Mouse (Mus musculus) CH12.LX (cell line): ENCODE measurements at regions not wholly inside any gene's neighbourhood (a gene's known extent, or its start where the extent isn't known, plus 50 kb on each side); places are given as distances from the start of the nearest gene placed in this dataset.

Experiments
- CTCF ChIP-seq, 2 experiments: IDR thresholded peaks in 1 of 2; conservative IDR thresholded peaks in 1 of 2; 2 replicates each; pipeline ENCODE4 v1.5.1; 2011 to 2012; ENCODE audit warnings: low read depth in 2 of 2, low read length in 2 of 2, improper control_type of control experiment in 1 of 2, inconsistent platforms in 1 of 2, mild to moderate bottlenecking in 1 of 2, moderate library complexity in 1 of 2
- EP300 ChIP-seq: IDR thresholded peaks from 2 replicates; pipeline ENCODE4 v1.6.1; 2011; ENCODE audit warnings: low read length, improper control_type of control experiment
- JUND ChIP-seq: conservative IDR thresholded peaks from 2 replicates; pipeline ENCODE4 v1.6.1; 2011; ENCODE audit warnings: low read depth, low read length, improper control_type of control experiment
- KAT2A ChIP-seq: IDR thresholded peaks from 2 replicates; pipeline ENCODE4 v1.6.1; 2012; ENCODE audit warnings: low read length, improper control_type of control experiment, inconsistent platforms; ENCODE audit not compliant: insufficient replicate concordance
- MEF2A ChIP-seq: IDR thresholded peaks from 2 replicates; pipeline ENCODE4 v1.6.1; 2014; ENCODE audit warnings: low read depth, mild to moderate bottlenecking, inconsistent platforms, low read length, improper control_type of control experiment, borderline replicate concordance
- MXI1 ChIP-seq: IDR thresholded peaks from 2 replicates; pipeline ENCODE4 v1.6.1; 2011; ENCODE audit warnings: mild to moderate bottlenecking, low read depth, low read length, improper control_type of control experiment
- MYC ChIP-seq: IDR thresholded peaks from 2 replicates; pipeline ENCODE4 v1.6.1; 2011; ENCODE audit warnings: low read depth, mild to moderate bottlenecking, improper control_type of control experiment, low read length
- NRF1 ChIP-seq: IDR thresholded peaks from 2 replicates; pipeline ENCODE4 v1.6.1; 2014; ENCODE audit warnings: low read depth, mild to moderate bottlenecking, inconsistent platforms, low read length, improper control_type of control experiment, moderate library complexity
- PAX5 ChIP-seq: IDR thresholded peaks from 2 replicates; pipeline ENCODE4 v1.6.1; 2012; ENCODE audit warnings: low read length, inconsistent platforms, mixed read lengths
- POLR2A ChIP-seq: IDR thresholded peaks from 2 replicates; pipeline ENCODE4 v1.6.1; 2011; ENCODE audit warnings: low read depth, mild to moderate bottlenecking, improper control_type of control experiment, low read length
- SIN3A ChIP-seq: IDR thresholded peaks from 2 replicates; pipeline ENCODE4 v1.6.1; 2012; ENCODE audit warnings: low read length, improper control_type of control experiment, inconsistent platforms
- TCF12 ChIP-seq: IDR thresholded peaks from 2 replicates; pipeline ENCODE4 v1.6.1; 2014; ENCODE audit warnings: low read depth, mild to moderate bottlenecking, inconsistent platforms, low read length, improper control_type of control experiment
- UBTF ChIP-seq: IDR thresholded peaks from 2 replicates; pipeline ENCODE4 v1.6.1; 2012; ENCODE audit warnings: low read depth, mild to moderate bottlenecking, inconsistent platforms, low read length, improper control_type of control experiment, moderate library complexity
- ZC3H11A ChIP-seq: IDR thresholded peaks from 2 replicates; pipeline ENCODE4 v1.6.1; 2012; ENCODE audit warnings: low read depth, mild to moderate bottlenecking, inconsistent platforms, low read length, improper control_type of control experiment

GRCm38 (mm10) chr13:60338107-60338506, 160.9 kb upstream of the Gas1 start:
- TF ChIP-seq POLR2A = no peak
- TF ChIP-seq SIN3A = no peak
- no peak for TF ChIP-seq TCF12
- no peak for TF ChIP-seq EP300
- no peak for TF ChIP-seq MEF2A
- no peak for TF ChIP-seq MYC
- TF ChIP-seq KAT2A = no peak
- TF ChIP-seq CTCF (conservative IDR thresholded peaks at IDR 0.05 in 1 of 2, IDR thresholded peaks at IDR 0.05 in 1 of 2; ENCODE audit: low read depth in 2 of 2, low read length in 2 of 2) = no peak
- TF ChIP-seq MXI1 = no peak
- no peak for TF ChIP-seq NRF1
- TF ChIP-seq PAX5 = no peak
- TF ChIP-seq JUND = no peak
- TF ChIP-seq ZC3H11A = no peak
- no peak for TF ChIP-seq UBTF
